Mouse (Mus musculus): Measurements from ENCODE around the gene Nampt. TPM values are rescaled to one million over a fixed set of nuclear protein-coding genes. Genes with fewer than 3 reads are reported as not detected.
"Not testable (repeated sequence)": the region's sequence is repeated elsewhere in the genome, so short reads cannot be mapped to it uniquely, and the experiment has no call there.

The Nampt gene
- polyA plus RNA-seq, 2 experiments, result 5.5 to 10.9 TPM

- no peaks in the 10 kb centered on the region for H3K36me3 ChIP-seq (replicated peaks; ENCODE audit: control insufficient read depth, insufficient read depth, low read depth)
- ATAC-seq (ENCODE audit: insufficient read depth) (no peak), DNase-seq (ENCODE audit: low read depth in 3 of 3, low spot score in 3 of 3) (no peak)
- no peaks in the 10 kb centered on the region for H3K27me3 ChIP-seq (ENCODE audit: control insufficient read depth, insufficient read depth, low read length)
- H3K4me3 ChIP-seq (ENCODE audit: insufficient read depth in 1 of 2, low read depth in 2 of 2, low read length in 2 of 2), result no peak overlapping the region
- 53% methylated on average over 2 of the region's 2 CpGs for WGBS (ENCODE audit: insufficient replicate concordance)
- no peaks in the 10 kb centered on the region for H3K4me1 ChIP-seq (replicated peaks; ENCODE audit: control insufficient read depth in 2 of 2, insufficient read depth in 2 of 2, low read length in 1 of 2)
- TF ChIP-seq CTCF (IDR thresholded peaks at IDR 0.05; ENCODE audit: low read depth), result no peak
- no peak for TF ChIP-seq EP300 (IDR thresholded peaks at IDR 0.05; ENCODE audit: low read depth)
- no peak overlapping the region for H3K4me2 ChIP-seq (ENCODE audit: low read depth)
- no peaks in the 10 kb centered on the region for H3K9me3 ChIP-seq (ENCODE audit: control insufficient read depth, low read length)
- H3K9ac ChIP-seq (replicated peaks), result no peak overlapping the region
- no peak overlapping the region for H3K27ac ChIP-seq
Observed at GRCm38 (mm10) chr12:32886353-32886752, 67.0 kb downstream of the Nampt start.

- DNase-seq (ENCODE audit: low read depth in 3 of 3, low spot score in 3 of 3), result no peak
- H3K4me1 ChIP-seq (replicated peaks; ENCODE audit: control insufficient read depth in 2 of 2, insufficient read depth in 2 of 2, low read length in 1 of 2), result no peaks in the 10 kb centered on the region
- no peaks in the 10 kb centered on the region for H3K9me3 ChIP-seq (ENCODE audit: control insufficient read depth, low read length)
- H3K36me3 ChIP-seq (replicated peaks; ENCODE audit: control insufficient read depth, insufficient read depth, low read depth), result no peaks in the 10 kb centered on the region
- no peak for ATAC-seq (ENCODE audit: insufficient read depth)
- no peak overlapping the region for H3K4me2 ChIP-seq (ENCODE audit: low read depth)
- no peak overlapping the region for H3K4me3 ChIP-seq (ENCODE audit: insufficient read depth in 1 of 2, low read depth in 2 of 2, low read length in 2 of 2)
- H3K9ac ChIP-seq (replicated peaks), result no peak overlapping the region
- no peak for TF ChIP-seq CTCF (IDR thresholded peaks at IDR 0.05; ENCODE audit: low read depth)
- no peak for TF ChIP-seq EP300 (IDR thresholded peaks at IDR 0.05; ENCODE audit: low read depth)
- no peak overlapping the region for H3K27ac ChIP-seq
- no peaks in the 10 kb centered on the region for H3K27me3 ChIP-seq (ENCODE audit: control insufficient read depth, insufficient read depth, low read length)
- 65% methylated on average over 3 of the region's 3 CpGs for WGBS (ENCODE audit: insufficient replicate concordance)
Observed at GRCm38 (mm10) chr12:32888226-32888625, 68.9 kb downstream of the Nampt start.

GRCm38 (mm10) chr12:32889846-32890245 is 70.5 kb downstream of the Nampt start:
- 62% methylated on average over 5 of the region's 5 CpGs for WGBS (ENCODE audit: insufficient replicate concordance)
- no peak overlapping the region for H3K9ac ChIP-seq (replicated peaks)
- no peaks in the 10 kb centered on the region for H3K27me3 ChIP-seq (ENCODE audit: control insufficient read depth, insufficient read depth, low read length)
- H3K27ac ChIP-seq, result no peak overlapping the region
- DNase-seq (ENCODE audit: low read depth in 3 of 3, low spot score in 3 of 3), result no peak
- no peaks in the 10 kb centered on the region for H3K9me3 ChIP-seq (ENCODE audit: control insufficient read depth, low read length)
- H3K4me3 ChIP-seq (ENCODE audit: insufficient read depth in 1 of 2, low read depth in 2 of 2, low read length in 2 of 2), result no peak overlapping the region
- H3K4me1 ChIP-seq (replicated peaks; ENCODE audit: control insufficient read depth in 2 of 2, insufficient read depth in 2 of 2, low read length in 1 of 2), result no peaks in the 10 kb centered on the region
- no peaks in the 10 kb centered on the region for H3K36me3 ChIP-seq (replicated peaks; ENCODE audit: control insufficient read depth, insufficient read depth, low read depth)
- no peak for TF ChIP-seq EP300 (IDR thresholded peaks at IDR 0.05; ENCODE audit: low read depth)
- no peak for TF ChIP-seq CTCF (IDR thresholded peaks at IDR 0.05; ENCODE audit: low read depth)
- H3K4me2 ChIP-seq (ENCODE audit: low read depth), result no peak overlapping the region
- ATAC-seq (ENCODE audit: insufficient read depth), result no peak

GRCm38 (mm10) chr12:32890455-32890854 is 71.1 kb downstream of the Nampt start:
- Histone ChIP-seq H3K9ac (replicated peaks) (no peak overlapping the region), H3K9me3 (ENCODE audit: control insufficient read depth, low read length) (no peaks in the 10 kb centered on the region), H3K27me3 (ENCODE audit: control insufficient read depth, insufficient read depth, low read length) (no peaks in the 10 kb centered on the region), H3K4me3 (ENCODE audit: insufficient read depth in 1 of 2, low read depth in 2 of 2, low read length in 2 of 2) (no peak overlapping the region), H3K4me2 (ENCODE audit: low read depth) (no peak overlapping the region), H3K36me3 (replicated peaks; ENCODE audit: control insufficient read depth, insufficient read depth, low read depth) (no peaks in the 10 kb centered on the region), H3K4me1 (replicated peaks; ENCODE audit: control insufficient read depth in 2 of 2, insufficient read depth in 2 of 2, low read length in 1 of 2) (no peaks in the 10 kb centered on the region), H3K27ac (no peak overlapping the region)
- TF ChIP-seq CTCF (IDR thresholded peaks at IDR 0.05; ENCODE audit: low read depth), result no peak
- no peak for TF ChIP-seq EP300 (IDR thresholded peaks at IDR 0.05; ENCODE audit: low read depth)
- ATAC-seq (ENCODE audit: insufficient read depth), result no peak
- DNase-seq (ENCODE audit: low read depth in 3 of 3, low spot score in 3 of 3), result no peak
- 24% methylated on average over 4 of the region's 4 CpGs for WGBS (ENCODE audit: insufficient replicate concordance)

GRCm38 (mm10) chr12:32891271-32891670 is 71.9 kb downstream of the Nampt start:
- H3K36me3 ChIP-seq (replicated peaks; ENCODE audit: control insufficient read depth, insufficient read depth, low read depth); ATAC-seq (ENCODE audit: insufficient read depth); H3K27ac ChIP-seq; H3K4me2 ChIP-seq (ENCODE audit: low read depth); H3K4me1 ChIP-seq (replicated peaks; ENCODE audit: control insufficient read depth in 2 of 2, insufficient read depth in 2 of 2, low read length in 1 of 2); H3K4me3 ChIP-seq (ENCODE audit: insufficient read depth in 1 of 2, low read depth in 2 of 2, low read length in 2 of 2); H3K9me3 ChIP-seq (ENCODE audit: control insufficient read depth, low read length); DNase-seq (ENCODE audit: low read depth in 3 of 3, low spot score in 3 of 3); H3K27me3 ChIP-seq (ENCODE audit: control insufficient read depth, insufficient read depth, low read length); H3K9ac ChIP-seq (replicated peaks): not testable (repeated sequence)
- 75% methylated on average over 13 of the region's 13 CpGs for WGBS (ENCODE audit: insufficient replicate concordance)

All from liver, embryonic 14.5 days (tissue).